Comparison of ENCODE assay signal across 8 mouse cellular contexts in the genomic region with DNA sequence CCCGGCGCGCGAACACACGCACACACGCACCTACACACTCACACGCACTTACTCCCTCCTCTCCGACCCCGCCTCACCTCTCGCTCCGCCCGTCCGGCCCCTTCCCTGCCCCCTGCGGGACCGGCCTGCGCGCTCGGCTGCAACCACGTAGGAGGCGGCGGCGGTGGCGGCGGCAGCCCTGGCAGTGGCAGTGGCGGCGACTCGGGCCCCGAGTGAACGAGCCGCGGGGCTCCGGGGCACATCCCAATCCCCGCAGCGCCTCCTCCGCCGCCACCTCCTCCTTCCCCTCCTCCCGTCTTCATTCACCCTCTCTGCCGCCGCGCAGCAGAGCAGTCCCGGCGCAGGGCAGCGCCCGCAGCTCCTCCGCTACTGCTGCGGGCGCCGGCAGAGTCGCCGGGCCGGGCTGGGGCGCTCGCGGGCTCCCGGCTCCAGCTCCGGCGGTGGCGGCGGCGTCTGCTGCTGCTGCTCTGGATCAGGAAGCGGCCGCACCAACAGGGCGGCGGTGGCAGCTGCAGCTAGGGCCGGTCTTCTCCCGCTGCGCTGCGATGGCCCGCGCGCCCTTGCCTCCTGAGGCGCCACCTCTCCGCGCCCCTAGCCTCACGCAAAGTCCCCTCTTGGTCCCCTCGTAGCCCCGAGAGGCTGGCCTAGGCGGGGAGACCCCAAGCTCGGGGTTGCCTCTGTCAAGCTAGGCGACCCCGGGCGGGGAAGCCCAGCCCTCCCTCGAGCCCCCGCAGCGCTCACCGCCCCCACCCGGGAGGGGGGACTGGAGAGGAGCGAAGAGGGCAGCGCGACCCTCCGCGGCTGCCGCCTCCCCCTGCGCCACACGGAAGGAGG. TPM values are rescaled to one million over a fixed set of nuclear protein-coding genes. Genes with fewer than 3 reads are reported as not detected.
A peak's percentile ranks its signal among the peaks of the same experiment; 100 is the strongest.
DNase-seq lines count a peak whose midpoint lies in the region; ATAC-seq lines count a peak whose summit lies in the region.

No protein-coding gene starts in this region.

- H3K4me2 ChIP-seq in intestine, embryonic 14.5 days (ENCODE audit: low read length), result peak overlapping the region; percentile 86
- peak overlapping the region; percentile 92 for H3K4me2 ChIP-seq in midbrain, embryonic 11.5 days

- peaks cover 23% of the 10 kb centered on the region for H3K4me1 ChIP-seq in intestine, embryonic 14.5 days (replicated peaks; ENCODE audit: control insufficient read depth, insufficient read depth, low read length)
- peaks cover 50% of the 10 kb centered on the region for H3K4me1 ChIP-seq in limb, embryonic 10.5 days
- peaks cover 41% of the 10 kb centered on the region for H3K4me1 ChIP-seq in midbrain, embryonic 11.5 days (ENCODE audit: control insufficient read depth, insufficient read depth, low read length)

- WGBS in intestine, embryonic 14.5 days, result under 1% methylated on average over 80 of the region's 95 CpGs
- under 1% methylated on average over 89 of the region's 95 CpGs for WGBS in limb, embryonic 10.5 days
- WGBS in midbrain, embryonic 11.5 days, result under 1% methylated on average over 71 of the region's 95 CpGs

- peak overlapping the region; percentile 69 for H3K4me3 ChIP-seq in intestine, embryonic 14.5 days (ENCODE audit: low read depth, low read length)
- H3K4me3 ChIP-seq in limb, embryonic 10.5 days, result peak overlapping the region; percentile 90
- H3K4me3 ChIP-seq in midbrain, embryonic 11.5 days (ENCODE audit: low read depth, low read length), result peak overlapping the region; percentile 81

- ATAC-seq in common myeloid progenitor, adult 5-6 weeks (replicated peaks; ENCODE audit: low read depth, poor library complexity, severe bottlenecking), result peak; percentile 20; the same call in 1 of the 2 replicates
- ATAC-seq in intestine, embryonic 14.5 days (replicated peaks; ENCODE audit: low FRiP score, low TSS enrichment, low read depth), result peak; percentile 67
- peak; percentile 61 for ATAC-seq in midbrain, embryonic 11.5 days (ENCODE audit: low FRiP score)

- intact Hi-C loops in gastrocnemius, postnatal 14 days (cut with DNase I; ENCODE audit: low total_unique reads), result no loop called here

- peak overlapping the region; percentile 82 for H3K9ac ChIP-seq in intestine, embryonic 14.5 days (ENCODE audit: low read length)
- H3K9ac ChIP-seq in midbrain, embryonic 11.5 days (ENCODE audit: low read length), result peak overlapping the region; percentile 90

- H3K27ac ChIP-seq in intestine, embryonic 14.5 days (ENCODE audit: low read depth), result peak overlapping the region; percentile 91
- H3K27ac ChIP-seq in limb, embryonic 10.5 days, result peak overlapping the region; percentile 90
- peak overlapping the region; percentile 90 for H3K27ac ChIP-seq in midbrain, embryonic 11.5 days (ENCODE audit: low read depth, low read length)

- H3K27me3 ChIP-seq in intestine, embryonic 14.5 days (replicated peaks; ENCODE audit: control insufficient read depth, insufficient read depth, low read length), result 0 out of 2 replicates have a peak, but pooled peaks cover 4% of the 10 kb centered on the region
- peaks cover 24% of the 10 kb centered on the region for H3K27me3 ChIP-seq in limb, embryonic 10.5 days (ENCODE audit: low read depth, poor library complexity, severe bottlenecking)
- peaks cover 13% of the 10 kb centered on the region for H3K27me3 ChIP-seq in midbrain, embryonic 11.5 days (ENCODE audit: control insufficient read depth, insufficient read depth, low read length)

- DNase-seq in adipocyte (ENCODE audit: low spot score), result peak; percentile 72
- DNase-seq in gastrocnemius, postnatal 14 days, result peak; percentile 84
- peak; percentile 83 for DNase-seq in intestine, embryonic 14.5 days (ENCODE audit: low spot score)
- DNase-seq in limb, embryonic 10.5 days (ENCODE audit: low spot score), result peak; percentile 84
- DNase-seq in midbrain, embryonic 11.5 days (ENCODE audit: low spot score, missing footprints), result peak; percentile 97
- DNase-seq in right cerebral cortex, postnatal 4 days, result peak; percentile 70
- DNase-seq in yolk sac, embryonic 10.5 days (ENCODE audit: low spot score), result peak; percentile 84

- H3K9me3 ChIP-seq in intestine, embryonic 14.5 days (ENCODE audit: control insufficient read depth, low read length), result no peaks in the 10 kb centered on the region
- no peaks in the 10 kb centered on the region for H3K9me3 ChIP-seq in limb, embryonic 10.5 days (replicated peaks)
- H3K9me3 ChIP-seq in midbrain, embryonic 11.5 days (ENCODE audit: control insufficient read depth, low read length), result no peaks in the 10 kb centered on the region

- H3K36me3 ChIP-seq in intestine, embryonic 14.5 days (ENCODE audit: control insufficient read depth, insufficient read depth, low read length), result no peaks in the 10 kb centered on the region
- no peaks in the 10 kb centered on the region for H3K36me3 ChIP-seq in limb, embryonic 10.5 days
- no peaks in the 10 kb centered on the region for H3K36me3 ChIP-seq in midbrain, embryonic 11.5 days (ENCODE audit: control insufficient read depth, insufficient read depth, low read length)

RNA-seq across cellular contexts. Expression of gene Atxn1, which starts 1.1 kb away (rescaled TPM):
- total RNA-seq in common myeloid progenitor, adult 5-6 weeks (2017), result 6.9 and 9.0 TPM in 2 replicates
- 10 to 100 TPM; 23.5 to 23.8 TPM for total RNA-seq in gastrocnemius, postnatal 14 days (2021)
- polyA plus RNA-seq in intestine, embryonic 14.5 days (2014; fragmentation: Nextera tagmentation; extraction: Ambion mirVana), result 4.8 and 5.4 TPM in 2 replicates
- polyA plus RNA-seq in limb, embryonic 10.5 days (2016; fragmentation: Nextera tagmentation; extraction: Ambion mirVana), result 1.0 and 1.4 TPM in 2 replicates
- 1.4 and 1.7 TPM in 2 replicates for polyA plus RNA-seq in midbrain, embryonic 11.5 days (2014; fragmentation: Nextera tagmentation; extraction: Ambion mirVana)

Comparison
In these comparisons a context has a peak if more than half of its experiments do, and no peak if none do; other contexts are left out.
1. Peak in every context shown above with its lines: DNase-seq, ATAC-seq, H3K4me3 ChIP-seq and H3K27ac ChIP-seq.